Mouse (Mus musculus) CD4-positive, CD25-positive, alpha-beta regulatory T cell (primary cell): ENCODE measurements around the gene Rbp4. TPM values are rescaled to one million over a fixed set of nuclear protein-coding genes. Genes with fewer than 3 reads are reported as not detected.

ENCODE experiments used
- polyA plus RNA-seq: library from polyadenylated mRNA; unstranded; fragments of 100-300 nt; shearing (Covaris generic); gene quantifications from one replicate; pipeline ENCODE4 v1.2.1, GENCODE M21; 2017

Gene Rbp4
- not detected for polyA plus RNA-seq

DNA sequence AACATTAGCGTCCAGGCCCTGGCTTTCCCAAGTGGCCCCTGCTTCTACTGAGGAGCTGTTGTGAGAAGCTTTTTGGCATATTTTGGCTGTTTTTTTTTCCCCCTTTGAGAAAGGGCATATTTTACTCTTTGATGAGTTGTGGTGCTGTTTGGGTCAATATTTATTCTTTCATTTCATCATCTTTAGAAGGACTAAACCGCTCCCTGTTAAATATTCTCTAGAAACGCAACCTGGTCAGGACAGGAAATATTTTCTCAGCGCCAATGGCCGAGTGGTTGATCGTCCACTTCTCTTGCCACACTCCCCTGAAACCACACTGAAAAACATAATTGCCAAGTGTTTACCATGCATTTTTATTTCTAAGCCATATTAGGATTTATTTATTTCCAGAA is at the start of gene Rbp4:
Rbp4 (minus strand) TSS at position 63 of the 392 bp plus-strand sequence.

DNA sequence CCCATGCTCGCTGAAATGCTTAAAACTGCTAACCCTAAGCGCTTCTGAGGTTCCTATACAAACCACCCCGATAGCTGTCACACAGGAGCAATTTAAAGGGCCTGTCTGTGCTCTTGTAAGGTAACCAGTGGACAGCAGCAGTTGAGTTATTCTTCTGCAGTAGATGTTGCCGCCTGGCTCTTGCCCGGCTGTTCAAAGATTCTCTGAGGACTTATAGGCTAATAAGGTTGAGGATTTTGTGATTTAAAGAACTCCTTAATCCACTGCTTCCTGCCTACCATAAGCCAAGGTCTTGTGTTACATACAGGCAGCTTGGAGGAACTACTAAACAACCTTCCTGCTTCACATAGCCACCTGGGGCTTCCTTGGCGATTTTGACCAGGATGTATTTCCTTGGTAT is 7.4 kb upstream of the Rbp4 start, which contains the start of gene Pde6c:
Pde6c (plus strand) TSS at position 301 of the 400 bp plus-strand sequence.

DNA sequence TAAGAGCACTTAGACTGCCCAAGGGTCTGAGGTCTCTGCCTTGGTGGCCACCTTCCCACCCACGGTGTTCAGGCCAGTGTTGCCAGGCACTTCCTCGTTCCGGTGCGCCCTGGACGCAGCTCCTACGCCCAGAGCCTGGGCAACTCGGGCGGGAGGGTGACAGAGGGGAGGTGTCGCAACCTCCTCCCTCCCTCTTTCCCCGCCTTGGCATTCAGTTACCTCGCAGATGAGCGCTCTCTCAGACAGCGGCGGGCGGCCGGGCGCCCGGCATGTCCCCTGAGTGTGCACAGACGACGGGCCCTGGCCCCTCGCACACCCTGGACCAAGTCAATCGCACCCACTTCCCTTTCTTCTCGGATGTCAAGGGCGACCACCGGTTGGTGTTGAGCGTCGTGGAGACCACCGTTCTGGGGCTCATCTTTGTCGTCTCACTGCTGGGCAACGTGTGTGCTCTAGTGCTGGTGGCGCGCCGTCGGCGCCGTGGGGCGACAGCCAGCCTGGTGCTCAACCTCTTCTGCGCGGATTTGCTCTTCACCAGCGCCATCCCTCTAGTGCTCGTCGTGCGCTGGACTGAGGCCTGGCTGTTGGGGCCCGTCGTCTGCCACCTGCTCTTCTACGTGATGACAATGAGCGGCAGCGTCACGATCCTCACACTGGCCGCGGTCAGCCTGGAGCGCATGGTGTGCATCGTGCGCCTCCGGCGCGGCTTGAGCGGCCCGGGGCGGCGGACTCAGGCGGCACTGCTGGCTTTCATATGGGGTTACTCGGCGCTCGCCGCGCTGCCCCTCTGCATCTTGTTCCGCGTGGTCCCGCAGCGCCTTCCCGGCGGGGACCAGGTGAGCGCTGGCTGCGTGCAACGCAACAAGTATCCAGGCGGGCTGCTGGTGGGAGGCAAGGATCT is 28.0 kb downstream of the Rbp4 start, which contains the start of gene Ffar4:
Ffar4 (plus strand) TSS at position 214 of the 901 bp plus-strand sequence.

Other genes starting within 250 kb of the Rbp4 start
- gene Myof, start 81.7 kb downstream of the Rbp4 start, polyA plus RNA-seq = 0.30 TPM
- gene Cep55, start 70.3 kb downstream of the Rbp4 start, polyA plus RNA-seq = 2.0 TPM
- gene Ffar4, start 28.2 kb downstream of the Rbp4 start, polyA plus RNA-seq = 0.62 TPM
- gene Pde6c, start 7.5 kb upstream of the Rbp4 start, polyA plus RNA-seq = not detected
- gene Fra10ac1, start 98.9 kb upstream of the Rbp4 start, polyA plus RNA-seq = 41.7 TPM
- 0.05 TPM for gene Lgi1, start 139.3 kb upstream of the Rbp4 start, polyA plus RNA-seq